Mouse (Mus musculus): ENCODE results near the gene Fam205c.

Gene Fam205c

GRCm38 (mm10) chr4:42874134-42874533 is at the start of gene Fam205c:
TSS of gene Fam205c (minus strand) at chr4:42874234.
- DNase-seq, result no peak

DNA sequence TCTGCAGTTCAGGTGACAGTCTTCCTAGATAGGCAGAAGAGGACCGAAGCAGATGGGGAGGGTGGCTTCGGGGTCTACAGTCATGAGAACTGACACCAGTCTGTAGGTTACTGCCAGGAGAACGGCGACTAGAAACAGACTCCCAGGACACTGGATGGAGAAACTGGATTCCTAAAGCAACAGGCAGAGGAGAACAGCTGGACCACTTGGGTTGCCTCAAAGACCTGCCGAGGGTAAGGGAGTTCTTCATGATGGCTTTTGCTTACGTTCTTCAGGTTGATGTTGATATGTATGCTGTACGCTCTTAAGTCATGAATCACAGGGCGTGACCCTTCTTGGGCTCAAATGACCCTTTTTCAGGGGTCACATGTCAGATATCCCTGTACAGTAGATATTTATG is 48.4 kb upstream of the Fam205c start:
- no peak for DNase-seq

GRCm38 (mm10) chr4:42922056-42922455 is 48.0 kb upstream of the Fam205c start:
- no peak for DNase-seq

DNA sequence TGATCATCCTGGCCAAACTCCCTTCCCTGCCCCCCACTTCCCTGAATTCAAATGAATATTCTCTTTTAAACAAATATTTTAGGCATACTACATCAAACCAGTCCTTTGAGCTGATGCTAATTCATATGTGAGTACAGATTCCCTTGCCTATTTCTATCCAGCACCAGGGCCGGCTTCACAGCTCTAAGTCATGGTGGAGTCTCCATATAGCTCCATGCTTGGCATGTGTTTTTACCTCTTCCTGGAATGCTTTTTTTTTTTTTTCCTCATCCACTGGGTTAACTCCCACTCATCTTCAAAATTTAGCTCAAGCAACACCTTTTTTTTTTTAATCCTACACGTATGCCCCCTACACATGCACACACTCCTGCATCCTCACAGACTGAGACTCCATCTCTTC is 47.5 kb upstream of the Fam205c start:
- no peak for DNase-seq

DNA sequence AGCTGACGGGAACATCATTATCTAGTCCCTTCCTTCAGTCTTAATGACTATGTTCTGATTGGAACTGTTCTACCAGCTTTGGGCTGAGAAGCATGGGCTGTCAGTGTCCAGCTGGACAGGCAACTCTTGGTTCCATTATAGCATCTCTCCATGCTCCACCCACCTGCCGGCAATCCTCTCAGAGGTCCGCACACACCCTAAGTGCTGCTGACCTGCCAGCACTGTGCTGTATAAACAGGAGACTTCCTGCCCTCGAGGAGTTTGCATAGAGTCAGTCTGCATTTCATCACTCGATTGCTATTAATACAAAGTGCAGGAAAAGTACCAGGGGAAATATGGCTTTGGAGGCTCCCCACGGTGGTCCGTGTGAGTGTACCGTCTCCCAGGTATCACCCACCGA is 46.7 kb upstream of the Fam205c start:
- DNase-seq, result no peak

DNA sequence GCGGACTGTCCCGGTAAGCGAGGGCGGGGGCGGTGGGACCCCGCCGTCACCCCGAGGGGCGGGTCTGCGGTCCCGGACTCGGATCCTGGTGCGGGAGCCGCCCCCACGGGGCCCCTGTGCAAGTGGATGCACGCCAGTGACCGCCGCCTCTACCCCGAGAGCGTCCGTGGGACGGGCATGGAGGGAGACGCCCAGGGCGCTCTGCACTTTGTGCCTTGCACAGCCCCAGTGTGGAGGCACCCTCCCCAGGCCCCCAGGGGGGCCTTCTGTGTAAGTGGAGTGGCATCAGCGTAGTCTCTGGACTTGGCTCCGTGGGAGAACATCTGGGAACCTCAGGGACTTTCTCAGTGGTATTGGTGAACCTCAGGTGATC is 43.4 kb upstream of the Fam205c start:
- peak; percentile 27 to 44 for DNase-seq

GRCm38 (mm10) chr4:42916617-42917401 is 42.8 kb upstream of the Fam205c start, which contains the start of gene Phf24:
TSS of gene Phf24 (plus strand) at chr4:42916660.
- DNase-seq, result peak; percentile 45 to 66

- no peak for DNase-seq
Measured at GRCm38 (mm10) chr4:42915966-42916365, 41.9 kb upstream of the Fam205c start.

DNA sequence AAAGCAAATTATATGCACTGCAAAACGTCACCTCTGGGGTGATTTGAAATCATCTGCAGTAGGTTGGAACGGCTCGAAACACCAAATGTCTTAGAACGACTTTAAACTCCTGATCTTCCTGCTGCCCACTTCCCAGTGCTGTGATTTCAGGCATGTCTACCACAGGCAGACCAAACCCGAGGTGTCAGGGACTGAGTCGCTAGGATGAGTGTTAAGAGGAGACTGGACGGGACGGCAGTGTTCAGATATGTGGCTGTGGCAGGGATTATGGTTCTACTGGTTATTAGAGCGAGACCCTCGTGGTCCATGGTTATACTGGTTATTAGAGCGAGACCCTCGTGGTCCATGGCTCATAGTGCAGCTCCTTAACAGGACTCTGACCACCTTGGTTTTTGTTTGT is 41.3 kb upstream of the Fam205c start:
- DNase-seq, result no peak

GRCm38 (mm10) chr4:42913391-42913790 is 39.4 kb upstream of the Fam205c start:
- DNase-seq, result no peak

GRCm38 (mm10) chr4:42904966-42905365 is 30.9 kb upstream of the Fam205c start:
- no peak for DNase-seq

DNA sequence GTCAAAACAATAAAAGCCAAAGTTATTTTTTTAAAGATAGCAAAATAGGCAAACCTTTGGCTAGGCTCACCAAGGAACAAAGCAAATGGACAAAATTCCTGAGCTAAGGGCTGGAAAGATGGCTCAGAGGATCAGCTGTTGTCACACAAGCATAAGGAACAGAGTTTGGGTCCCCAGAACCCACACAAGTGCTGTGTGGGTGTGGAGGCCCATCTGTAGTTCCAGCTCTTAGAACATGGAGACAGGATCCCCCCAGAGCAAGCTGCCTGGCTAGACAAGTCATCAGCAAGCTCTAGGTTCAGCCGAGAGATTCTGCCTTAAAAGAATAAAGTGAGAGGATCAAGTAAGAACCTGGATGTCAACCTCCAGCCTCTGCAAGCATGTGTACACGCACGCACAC is 30.5 kb upstream of the Fam205c start:
- no peak for DNase-seq

- DNase-seq, result no peak
Measured at GRCm38 (mm10) chr4:42903942-42904341, 29.9 kb upstream of the Fam205c start.

- DNase-seq, result no peak
Measured at GRCm38 (mm10) chr4:42902730-42903129, 28.7 kb upstream of the Fam205c start.

DNA sequence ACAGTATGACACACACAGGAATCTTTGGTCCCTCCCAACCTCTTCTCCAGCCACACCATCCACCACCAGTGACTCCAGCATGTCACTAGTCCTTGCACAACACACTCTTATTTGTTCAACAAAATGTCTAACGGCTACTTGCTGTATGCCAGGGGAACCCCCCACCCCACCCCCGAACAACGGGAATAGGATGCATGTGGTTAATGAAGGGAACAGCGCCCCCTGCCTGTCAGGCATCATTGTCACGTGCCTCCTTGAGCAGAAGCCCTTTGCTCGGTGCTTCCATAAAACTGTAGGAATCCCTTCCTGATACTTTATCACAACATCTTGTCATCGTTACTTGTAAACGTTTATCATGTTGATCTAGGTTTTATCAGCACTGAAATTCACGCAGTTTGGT is 28.1 kb upstream of the Fam205c start:
- peak; percentile 33 to 49 for DNase-seq

DNA sequence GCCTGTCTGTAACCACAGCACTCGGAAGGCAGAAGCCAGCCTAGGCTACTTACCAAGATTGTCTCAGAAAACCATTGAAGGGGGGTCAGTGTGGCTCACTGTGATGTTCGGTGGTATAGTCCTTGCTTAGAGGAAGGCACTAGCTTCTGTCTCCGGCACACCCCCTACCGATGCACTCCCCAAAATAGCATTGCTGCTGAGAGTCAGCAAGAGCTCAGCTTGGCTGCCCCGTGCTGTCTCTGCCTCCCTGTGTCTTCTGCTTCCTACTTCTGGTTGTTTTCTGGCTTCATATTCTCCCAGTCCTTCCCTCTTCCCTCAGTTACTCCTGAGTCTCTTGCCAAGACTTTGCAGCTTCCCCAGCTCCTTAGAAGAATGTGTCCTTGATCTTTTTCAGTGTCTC is 26.8 kb upstream of the Fam205c start:
- DNase-seq, result no peak

GRCm38 (mm10) chr4:42898914-42899313 is 24.9 kb upstream of the Fam205c start:
- no peak for DNase-seq

- no peak for DNase-seq
Measured at GRCm38 (mm10) chr4:42895118-42895517, 21.1 kb upstream of the Fam205c start.

DNA sequence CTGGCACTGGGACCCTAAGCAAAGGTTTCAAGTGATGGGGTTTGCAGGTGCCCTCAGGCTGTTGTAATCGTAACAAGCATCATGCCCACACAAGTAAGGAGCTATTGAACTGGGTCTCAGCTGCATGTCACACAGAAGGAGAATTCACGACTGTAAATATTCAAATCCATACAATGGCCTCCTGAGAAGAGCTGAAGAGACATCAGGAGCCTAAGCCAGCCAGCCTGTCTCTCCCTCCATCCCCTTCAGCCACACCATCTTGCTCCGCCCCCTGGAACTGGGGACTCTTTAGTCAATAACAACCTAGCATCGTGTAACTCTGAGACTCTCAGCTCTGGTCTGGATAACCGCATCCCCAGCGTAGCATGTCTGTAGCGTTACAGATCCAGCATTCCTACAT is 17.1 kb upstream of the Fam205c start:
- DNase-seq, result no peak

DNA sequence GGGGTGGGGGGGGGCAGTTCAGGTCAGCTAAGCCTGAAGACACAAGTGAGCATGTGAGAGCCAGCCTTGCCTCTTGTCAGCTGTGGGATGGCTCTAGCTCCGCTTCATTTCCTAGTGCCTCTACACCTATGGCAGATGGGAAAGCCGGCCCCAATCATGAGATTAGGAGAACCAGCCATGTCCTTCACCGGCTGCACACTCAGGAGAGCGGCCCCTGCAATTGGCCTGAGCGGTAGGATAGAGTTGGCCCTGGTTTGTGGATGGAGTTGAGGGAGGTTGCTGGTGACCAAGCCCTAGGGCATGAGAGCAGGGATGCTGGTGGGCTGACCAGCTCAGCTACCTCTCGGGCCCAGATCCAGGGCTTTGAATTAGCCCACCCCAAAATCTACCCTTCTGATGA is 14.8 kb upstream of the Fam205c start:
- DNase-seq, result no peak

GRCm38 (mm10) chr4:42886926-42887325 is 12.9 kb upstream of the Fam205c start:
- no peak for DNase-seq

- DNase-seq, result no peak
Measured at GRCm38 (mm10) chr4:42880677-42880948, 6.6 kb upstream of the Fam205c start.

DNA sequence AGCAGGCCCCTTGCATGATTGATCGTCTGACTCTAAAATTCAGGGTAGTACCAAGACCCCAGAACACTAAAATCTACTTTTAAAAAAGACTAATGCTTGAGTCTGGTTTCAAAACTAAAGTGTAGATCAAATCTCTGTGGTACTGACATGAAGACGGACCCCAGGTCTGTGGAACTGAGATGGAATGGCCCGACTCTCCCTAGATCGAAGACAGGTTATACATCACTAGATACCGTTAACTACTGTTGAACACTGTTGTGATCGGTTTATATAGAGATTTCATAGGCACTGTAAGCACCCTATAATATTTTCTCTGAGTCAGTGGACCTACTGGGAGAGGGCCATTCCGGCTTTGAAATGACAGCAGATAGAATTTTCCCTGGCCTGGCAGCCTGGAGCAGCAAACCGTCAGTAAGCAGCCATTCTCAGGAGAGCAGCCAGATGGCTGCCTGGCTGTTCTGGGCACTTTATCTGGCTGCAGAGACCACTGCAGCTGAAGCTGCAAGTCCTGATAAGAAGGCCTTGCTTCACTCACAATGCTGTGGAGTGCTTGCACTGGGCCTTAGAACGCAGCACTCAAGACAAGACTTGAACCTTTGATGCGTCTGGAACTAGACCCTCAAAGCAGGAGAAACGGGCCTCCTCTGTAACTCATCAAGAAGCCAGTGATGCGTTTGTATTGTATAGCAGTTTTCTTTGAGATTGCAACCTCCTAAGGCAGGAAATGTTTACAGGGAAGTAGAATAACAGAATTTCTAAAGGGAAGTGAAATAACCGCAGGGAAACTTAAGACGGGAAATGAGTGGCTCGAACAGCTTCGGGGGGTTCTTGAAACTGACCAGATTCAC is 6.0 kb upstream of the Fam205c start:
- DNase-seq, result no peak

DNA sequence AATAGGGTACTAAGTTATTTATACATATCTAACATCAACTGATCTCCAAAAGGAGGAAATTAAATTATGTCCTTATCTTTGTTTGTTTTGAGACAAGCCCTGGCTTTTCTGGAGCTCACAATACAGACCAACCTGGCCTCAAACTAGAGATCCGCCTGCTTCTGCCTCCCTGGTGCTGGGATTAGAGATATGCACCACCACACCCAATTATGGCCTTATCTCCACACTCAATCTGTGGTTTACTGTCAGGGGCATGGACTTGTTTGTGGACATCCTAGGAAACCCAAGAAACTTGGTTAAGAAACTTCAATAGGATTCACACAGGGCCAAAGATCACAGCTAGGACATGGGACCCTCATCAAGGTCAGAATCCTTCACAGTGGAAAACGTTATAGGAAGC is 3.6 kb upstream of the Fam205c start:
- no peak for DNase-seq

Data from kidney, postnatal 4 days (tissue).